Mouse (Mus musculus) monocyte, adult 2 months (primary cell): ENCODE results near the gene Klf11.
A peak's percentile ranks its signal among the peaks of the same experiment; 100 is the strongest.
"Not testable (repeated sequence)": the region's sequence is repeated elsewhere in the genome, so short reads cannot be mapped to it uniquely, and the experiment has no call there.

ENCODE experiments used
- DNase-seq, 2 experiments: peaks; one replicate each; pipeline ENCODE4 v3.0.0; 2022; ENCODE audit warnings: low spot score in 2 of 2, low read depth in 1 of 2

The Klf11 gene

GRCm38 (mm10) chr12:24651063-24651557, at the start of gene Klf11:
Gene Klf11 (plus strand): TSS chr12:24651274.
- DNase-seq, result peak; percentile 97 to 98

DNA sequence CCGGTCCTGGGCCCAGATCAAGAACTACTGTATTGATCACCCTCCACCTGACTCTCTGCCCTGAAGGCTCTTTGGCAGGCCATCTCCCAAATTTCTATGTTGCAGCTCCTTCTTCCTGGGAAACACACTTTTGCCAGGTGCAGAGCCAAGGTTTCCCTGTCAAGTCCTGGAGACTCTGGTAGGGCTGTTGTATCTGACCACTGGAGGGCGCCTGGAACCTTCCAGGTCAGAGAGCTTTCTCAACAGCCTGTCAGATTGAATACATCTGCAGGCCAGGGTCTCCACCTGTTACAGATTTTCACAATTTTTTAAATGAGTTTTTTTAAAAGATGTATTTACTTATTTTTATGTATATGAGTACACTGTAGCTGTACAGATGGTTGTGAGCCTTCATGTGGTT, 47.8 kb upstream of the Klf11 start:
- DNase-seq, result peak in 1 of 2 experiments; percentile 21

- DNase-seq, result no peak
Observed at GRCm38 (mm10) chr12:24606166-24606565, 44.9 kb upstream of the Klf11 start.

DNA sequence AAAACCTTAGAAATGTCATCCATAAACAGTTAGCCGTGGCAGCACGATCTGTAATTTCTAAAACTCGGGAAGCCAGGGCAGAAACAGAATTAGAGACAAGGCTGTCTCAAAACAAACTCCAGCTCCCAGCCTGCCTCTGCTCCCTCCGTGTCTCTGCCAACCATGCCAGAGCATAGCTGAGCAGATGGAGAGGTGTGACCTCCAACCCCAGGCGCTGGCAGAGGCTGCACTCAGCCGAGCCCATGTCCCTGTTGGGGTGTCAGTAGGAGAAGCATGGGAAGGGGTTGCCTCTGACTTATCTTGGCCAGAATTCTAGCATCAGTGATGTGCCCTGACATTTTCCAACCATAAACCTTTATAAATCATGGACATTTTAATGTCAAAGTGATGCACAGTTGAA, 38.5 kb upstream of the Klf11 start:
- DNase-seq, result no peak

GRCm38 (mm10) chr12:24614452-24615075, 36.5 kb upstream of the Klf11 start:
- no peak for DNase-seq

GRCm38 (mm10) chr12:24615140-24615539, 35.9 kb upstream of the Klf11 start:
- DNase-seq, result no peak

GRCm38 (mm10) chr12:24619436-24619835, 31.6 kb upstream of the Klf11 start:
- no peak for DNase-seq

DNA sequence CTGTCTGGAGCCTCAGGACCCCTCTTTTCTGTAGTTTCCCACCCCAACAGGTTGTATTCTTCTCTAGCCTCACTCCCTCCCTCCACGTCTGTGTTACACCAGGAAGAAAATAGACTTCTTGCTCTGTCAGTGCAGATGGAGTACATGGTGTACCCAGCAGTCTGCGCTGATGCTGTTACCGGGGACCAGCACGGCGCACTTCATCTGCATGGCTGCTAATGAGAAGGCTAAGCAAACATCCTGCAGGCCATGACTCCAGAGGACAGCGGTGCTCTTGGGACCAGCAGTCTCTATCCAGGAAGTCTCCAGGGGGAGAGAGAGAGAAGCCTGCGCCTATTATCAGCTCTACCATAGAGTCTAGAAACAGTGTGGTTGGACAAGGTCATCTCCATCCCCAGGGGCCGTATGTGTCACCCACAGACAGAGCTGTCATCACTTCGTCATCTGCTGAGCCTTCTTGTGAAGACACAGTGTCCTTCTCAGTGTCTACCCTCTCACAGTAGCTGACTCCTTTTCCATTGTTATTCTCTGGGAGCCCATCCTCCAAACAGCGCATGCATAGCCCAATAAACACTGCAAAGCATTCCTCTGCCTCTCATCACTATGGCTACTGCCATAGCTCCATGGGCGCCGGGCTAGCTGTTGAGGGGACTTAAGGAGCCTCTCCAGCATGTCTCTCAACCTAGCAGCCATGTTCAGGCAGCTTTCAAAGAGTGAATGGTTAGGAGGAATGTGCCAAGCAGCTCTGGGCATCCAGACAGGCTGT, 27.4 kb upstream of the Klf11 start:
- no peak for DNase-seq

DNA sequence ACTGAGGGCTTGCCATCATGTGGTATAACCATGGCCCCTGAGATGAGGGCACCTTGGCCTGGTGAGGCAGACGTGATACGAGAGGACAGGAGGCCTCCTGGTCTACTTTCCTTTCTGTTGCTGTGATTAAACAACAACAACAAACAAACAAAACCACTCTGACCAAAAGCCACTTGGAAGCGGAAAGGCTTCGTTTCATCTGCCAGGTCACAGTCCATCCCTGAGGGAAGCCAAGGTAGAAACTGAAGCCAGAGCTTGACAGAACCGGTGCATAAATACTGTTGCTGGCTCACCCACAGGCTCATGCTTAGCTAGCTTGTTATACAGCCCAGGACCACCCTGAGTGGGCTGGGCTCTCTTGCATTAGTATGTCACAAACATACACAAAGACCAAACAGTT, 24.7 kb upstream of the Klf11 start:
- DNase-seq, result no peak

- DNase-seq, result no peak
Observed at GRCm38 (mm10) chr12:24627215-24627614, 23.9 kb upstream of the Klf11 start.

- DNase-seq, result peak in 1 of 2 experiments; percentile 17
Observed at GRCm38 (mm10) chr12:24630220-24630619, 20.9 kb upstream of the Klf11 start.

- no peak for DNase-seq
Observed at GRCm38 (mm10) chr12:24632404-24632803, 18.7 kb upstream of the Klf11 start.

DNA sequence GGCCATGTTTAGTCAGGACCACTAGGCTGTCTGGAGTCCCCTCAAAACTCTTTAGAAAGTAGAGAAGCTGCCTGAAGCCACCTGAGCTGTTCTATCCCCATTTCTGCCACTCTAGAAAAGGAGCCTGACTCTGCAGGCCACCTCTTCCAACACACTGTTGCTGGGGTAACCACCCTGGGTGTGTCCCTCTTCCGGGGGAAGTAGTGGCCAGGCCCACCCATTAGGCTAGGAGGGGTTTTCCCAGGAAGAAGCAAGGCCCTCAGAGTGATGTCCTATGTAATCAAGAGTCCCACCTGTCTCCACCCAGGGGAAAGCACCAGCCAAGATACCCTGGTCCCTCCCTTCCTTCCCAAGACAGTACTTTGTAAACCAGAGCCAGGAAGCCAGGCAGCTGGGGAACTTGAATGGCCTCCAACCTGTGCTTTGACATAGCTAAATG, 17.3 kb upstream of the Klf11 start:
- no peak for DNase-seq

GRCm38 (mm10) chr12:24634212-24634611, 16.9 kb upstream of the Klf11 start:
- DNase-seq, result no peak

GRCm38 (mm10) chr12:24634648-24635047, 16.4 kb upstream of the Klf11 start:
- DNase-seq, result no peak

DNA sequence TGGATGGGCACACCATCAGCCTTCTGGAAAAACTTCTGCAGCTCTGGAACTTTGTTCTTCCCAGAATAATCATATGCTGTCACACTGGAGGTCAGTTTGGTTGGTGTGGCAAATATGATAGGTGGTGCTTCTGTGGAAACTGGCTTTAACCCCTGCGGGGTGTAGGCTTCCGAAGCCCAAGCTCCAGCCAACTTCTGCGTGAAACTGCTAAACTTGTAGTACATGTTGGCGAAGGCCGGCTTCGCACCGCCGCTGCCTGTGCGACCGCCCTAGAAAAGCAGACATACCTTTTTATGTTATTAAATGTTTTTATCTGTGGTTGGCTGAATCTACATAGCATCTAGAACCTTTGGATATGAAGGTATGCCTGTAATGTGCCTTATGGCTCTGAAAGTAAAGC, 12.3 kb upstream of the Klf11 start:
- DNase-seq, result not testable (repeated sequence)

DNA sequence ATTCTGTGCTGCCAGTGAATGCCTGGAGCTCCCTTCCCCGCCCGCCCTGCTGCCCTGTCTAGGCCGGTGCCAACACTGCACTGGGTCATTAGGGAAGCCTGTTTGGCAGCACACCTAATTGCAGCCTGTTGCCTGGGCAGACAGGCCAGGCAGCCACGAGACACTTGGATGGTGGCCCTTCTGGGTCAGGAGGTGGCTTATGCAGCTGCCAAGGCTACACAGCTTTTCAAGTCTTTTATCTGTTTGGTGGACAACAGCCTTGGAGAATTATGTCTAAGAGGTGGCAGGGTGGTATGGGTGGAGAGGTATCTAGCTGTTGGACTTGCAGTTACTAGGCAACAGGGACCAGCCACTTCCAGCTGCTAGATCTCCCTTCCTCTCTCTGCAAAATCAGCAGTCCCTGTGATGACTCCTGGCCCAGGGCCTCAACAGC, 8.7 kb upstream of the Klf11 start:
- DNase-seq, result no peak

DNA sequence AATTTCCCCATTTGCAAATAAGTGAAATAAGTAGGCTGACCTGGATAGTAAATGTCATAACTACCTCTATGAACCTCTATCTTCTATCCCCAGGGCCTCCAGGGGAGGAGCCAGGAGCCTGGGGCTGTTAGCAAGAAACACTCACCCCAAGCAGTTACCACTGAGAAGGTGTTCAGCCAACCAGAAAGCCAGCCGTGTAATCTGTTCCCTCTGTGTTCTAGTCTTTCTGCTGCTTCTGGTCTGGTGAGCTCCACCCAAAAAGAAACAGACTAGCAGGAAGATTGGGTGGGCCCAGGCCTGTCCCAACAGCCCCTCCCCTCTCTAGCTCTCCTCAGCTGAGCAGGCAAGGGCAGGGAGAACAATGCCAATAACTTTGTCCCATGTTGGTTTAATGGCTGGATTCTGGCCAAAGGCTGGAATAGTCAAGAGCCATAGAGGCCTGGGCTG, 6.9 kb upstream of the Klf11 start:
- DNase-seq, result no peak

DNA sequence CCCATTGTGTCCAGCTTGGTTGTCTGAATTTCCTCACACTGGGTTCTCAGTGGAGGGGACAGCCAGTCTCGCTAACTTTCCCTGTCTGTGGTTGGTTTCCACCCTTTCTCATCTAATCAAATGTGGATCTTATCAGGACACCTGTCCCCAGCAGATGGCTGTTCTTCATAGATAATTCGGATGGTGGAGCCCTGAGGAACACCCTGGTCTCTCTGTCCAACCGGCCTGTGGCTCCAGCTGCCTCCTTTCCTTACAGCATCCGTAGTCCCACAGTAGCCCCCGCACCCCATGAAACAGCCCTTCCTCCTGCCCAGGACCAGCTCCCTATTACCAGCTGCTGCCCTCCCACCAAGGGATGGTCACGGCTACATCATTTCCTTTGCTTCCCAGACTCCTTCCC, 5.2 kb upstream of the Klf11 start:
- no peak for DNase-seq

DNA sequence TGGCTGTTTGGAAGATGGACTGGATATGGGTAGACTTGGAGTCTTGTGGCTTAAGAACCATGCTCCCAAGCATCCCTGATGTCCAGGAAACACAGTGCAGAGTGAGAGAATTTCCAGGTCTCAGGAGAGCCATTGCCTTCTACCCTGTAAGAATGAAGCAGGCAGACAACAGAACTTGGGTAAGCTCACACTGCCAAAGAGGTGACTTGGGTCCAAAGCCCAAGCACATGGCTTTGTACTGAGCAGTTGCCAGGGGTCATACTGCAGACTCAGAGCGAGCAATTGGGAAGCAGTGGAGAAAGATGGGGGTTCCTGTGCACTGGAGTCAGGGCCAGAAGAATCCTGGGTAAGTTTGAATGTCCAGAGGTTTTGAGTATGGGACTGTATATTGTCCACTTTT, 3.0 kb upstream of the Klf11 start:
- no peak for DNase-seq

DNA sequence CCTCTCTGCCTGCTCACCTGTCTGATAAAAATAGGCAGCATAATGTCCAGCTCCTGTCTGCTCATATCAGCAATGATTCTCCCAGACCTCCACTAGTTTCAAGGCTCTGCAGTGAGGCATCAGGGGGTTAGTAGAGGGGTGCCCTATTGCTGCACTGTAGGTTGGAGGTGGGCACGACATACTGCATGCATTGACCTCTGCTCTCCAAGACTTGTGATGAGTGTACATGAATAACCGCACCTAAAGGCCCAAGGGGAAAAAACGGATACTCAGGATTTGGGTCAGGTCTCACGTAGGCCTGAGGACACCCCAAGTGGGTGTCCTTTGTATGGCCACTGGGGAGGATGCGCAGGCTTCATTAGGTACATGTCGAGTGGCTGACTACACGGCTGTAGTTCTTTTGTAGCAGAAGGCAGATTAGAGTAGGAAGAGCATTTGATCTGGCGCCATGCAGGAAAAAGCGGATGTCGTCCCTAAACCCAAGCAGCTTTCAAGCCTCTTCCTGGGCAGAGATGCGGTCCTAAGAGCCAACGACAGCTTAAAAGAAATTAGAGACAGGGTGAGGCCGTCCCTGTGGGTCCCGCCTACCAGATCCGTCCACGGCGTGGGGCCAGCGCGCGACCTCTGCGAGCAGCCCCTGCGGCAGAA, 535 bp upstream of the Klf11 start:
- DNase-seq, result no peak
